Mouse (Mus musculus) forelimb bud, embryonic 11.5 days (tissue): Measurements from ENCODE around the gene Slc6a8.

Experiments used
- DNase-seq: peaks from one replicate; pipeline ENCODE4 v3.0.0-alpha.2; 2012; ENCODE audit warnings: low read depth, low spot score

The Slc6a8 gene

DNA sequence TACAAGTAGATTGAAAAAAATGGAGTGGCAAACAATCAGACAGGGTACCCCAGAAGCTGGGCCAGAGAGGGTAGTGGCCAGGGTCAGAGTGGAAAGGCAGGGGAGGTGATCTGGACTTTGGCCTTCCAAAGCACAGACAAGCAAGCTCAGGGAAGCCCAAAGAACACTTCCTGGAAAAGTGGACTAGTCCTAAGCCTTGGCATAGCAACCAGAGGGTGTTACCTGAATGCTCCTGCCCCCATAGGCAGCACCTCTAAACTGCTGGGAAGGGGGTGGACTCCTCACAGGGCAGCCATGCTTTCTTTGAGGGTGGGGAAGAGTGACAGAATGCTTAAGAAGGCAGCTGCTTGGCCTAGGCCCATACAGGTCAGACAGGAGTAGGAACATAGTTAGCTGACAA is 12.0 kb downstream of the Slc6a8 start:
- no peak for DNase-seq

DNA sequence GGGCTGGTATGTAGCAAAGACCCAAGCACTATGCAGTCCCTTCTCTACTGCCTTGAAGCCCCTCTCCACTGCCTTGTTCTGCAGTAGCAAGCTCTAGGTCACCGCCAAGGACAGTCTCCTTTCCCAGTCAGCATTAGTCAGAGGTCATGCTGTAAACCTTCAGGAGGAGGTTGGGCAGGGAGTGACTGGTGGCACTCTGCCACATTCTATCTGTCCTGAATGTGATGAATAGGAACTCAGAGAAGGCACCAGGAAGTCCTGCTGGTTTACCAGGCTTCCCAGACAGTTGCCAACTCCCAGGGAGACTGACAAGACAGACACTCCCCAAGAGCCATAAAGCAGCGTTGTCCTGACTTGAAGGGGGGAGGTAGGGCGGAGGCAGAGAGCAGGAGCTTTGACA is 12.7 kb downstream of the Slc6a8 start:
- no peak for DNase-seq

GRCm38 (mm10) chrX:73690917-73691629 is 18.1 kb downstream of the Slc6a8 start:
- no peak for DNase-seq

DNA sequence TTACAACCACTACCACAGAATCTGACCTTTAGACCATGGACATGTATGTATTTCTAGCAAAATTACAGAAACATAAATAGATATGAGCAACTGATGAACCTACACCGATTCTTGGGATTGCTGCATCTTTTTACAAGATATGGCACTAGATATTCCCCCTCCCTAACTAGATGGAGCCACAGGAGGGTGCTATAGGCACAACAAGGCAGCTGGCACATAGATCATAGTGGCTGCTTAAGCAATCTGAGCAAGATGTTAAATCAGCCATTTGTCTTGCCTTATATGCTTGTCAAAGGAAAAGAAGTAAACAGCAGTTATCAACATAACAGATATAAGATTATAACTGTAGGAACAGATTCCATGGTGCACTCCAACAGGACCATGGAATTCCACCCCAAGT is 27.5 kb downstream of the Slc6a8 start:
- no peak for DNase-seq

GRCm38 (mm10) chrX:73715476-73716108 is 42.6 kb downstream of the Slc6a8 start:
- DNase-seq = peak; percentile 3

DNA sequence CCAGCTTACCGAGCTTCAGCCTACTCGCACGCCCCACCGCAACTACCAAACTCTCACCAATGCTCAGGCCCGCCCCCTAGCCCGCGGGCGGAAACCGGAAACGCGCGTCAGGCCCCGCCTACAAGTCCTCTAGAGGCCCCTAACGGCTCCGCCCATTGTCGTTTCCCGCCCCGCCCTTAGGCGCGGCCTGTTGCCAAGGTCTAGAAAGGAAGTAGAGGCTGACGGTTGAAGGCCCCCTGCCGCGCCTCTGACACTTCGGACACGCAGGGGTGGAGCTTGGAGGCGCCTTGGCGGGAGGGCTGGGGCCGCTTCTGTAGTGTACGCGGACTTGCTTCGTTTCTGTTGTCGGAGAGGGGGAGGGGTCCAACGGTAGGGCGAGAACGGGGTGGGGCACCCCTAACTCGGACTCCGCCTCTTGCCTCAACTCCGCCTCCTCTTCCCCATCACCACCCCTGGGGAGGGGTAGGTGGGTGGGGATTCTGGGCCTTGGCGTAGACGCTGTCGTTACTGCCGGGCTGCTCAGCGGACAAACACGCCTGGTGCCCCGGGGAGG is 43.2 kb downstream of the Slc6a8 start, which contains the start of the genes Bcap31 and Abcd1:
Gene Bcap31, minus strand, starts transcription at position 67 of the 553 bp plus-strand sequence.
Gene Abcd1, plus strand, starts transcription at position 489 of the 553 bp plus-strand sequence.
- DNase-seq = peak; percentile 92

DNA sequence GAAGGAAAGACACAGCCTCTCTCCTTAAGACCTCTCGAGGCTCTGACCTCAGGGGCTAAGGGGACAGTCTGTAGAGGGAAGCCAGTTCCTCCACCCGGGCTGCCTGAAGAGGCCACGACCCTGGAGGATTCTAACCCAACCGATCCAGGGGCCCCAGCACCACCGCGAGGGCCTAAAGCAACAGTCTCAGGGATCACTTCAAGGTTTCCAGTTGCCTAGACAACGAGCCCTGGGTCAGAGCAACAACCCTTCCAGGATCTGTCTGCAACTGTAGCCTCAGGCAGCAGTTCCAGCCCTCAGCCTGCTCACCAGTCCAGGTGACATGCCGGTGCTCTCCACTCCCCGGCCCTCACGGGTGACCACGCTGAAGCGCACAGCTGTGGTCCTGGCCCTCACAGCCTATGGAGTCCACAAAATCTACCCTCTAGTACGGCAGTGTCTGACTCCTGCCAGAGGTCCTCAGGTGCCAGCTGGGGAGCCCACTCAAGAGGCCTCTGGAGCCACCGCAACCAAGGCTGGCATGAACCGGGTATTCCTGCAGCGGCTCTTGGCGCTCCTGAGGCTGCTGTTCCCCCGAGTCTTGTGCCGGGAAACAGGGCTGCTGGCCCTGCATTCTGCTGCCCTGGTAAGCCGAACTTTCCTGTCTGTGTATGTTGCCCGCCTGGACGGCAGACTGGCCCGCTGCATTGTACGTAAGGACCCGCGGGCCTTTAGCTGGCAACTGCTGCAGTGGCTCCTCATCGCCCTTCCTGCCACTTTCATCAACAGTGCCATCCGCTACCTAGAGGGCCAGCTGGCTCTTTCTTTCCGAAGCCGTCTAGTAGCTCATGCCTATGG is 44.0 kb downstream of the Slc6a8 start:
- DNase-seq = peak; percentile 40

DNA sequence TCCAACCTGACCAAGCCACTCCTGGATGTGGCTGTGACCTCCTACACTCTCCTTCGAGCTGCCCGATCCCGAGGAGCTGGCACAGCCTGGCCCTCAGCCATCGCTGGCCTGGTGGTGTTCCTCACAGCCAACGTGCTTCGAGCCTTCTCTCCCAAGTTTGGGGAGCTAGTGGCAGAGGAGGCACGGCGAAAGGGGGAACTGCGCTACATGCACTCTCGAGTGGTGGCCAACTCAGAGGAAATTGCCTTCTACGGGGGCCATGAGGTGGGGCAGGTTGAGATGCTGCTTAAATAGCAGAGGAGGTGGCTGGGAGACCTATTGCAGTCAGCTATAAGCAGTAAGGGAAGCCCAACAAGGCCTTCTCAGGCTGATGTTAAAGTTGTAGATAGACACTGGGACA is 44.7 kb downstream of the Slc6a8 start:
- DNase-seq = no peak

- no peak for DNase-seq
Measured at GRCm38 (mm10) chrX:73718271-73718670, 45.3 kb downstream of the Slc6a8 start.

- peak; percentile 2 for DNase-seq
Measured at GRCm38 (mm10) chrX:73718686-73719362, 45.9 kb downstream of the Slc6a8 start.

DNA sequence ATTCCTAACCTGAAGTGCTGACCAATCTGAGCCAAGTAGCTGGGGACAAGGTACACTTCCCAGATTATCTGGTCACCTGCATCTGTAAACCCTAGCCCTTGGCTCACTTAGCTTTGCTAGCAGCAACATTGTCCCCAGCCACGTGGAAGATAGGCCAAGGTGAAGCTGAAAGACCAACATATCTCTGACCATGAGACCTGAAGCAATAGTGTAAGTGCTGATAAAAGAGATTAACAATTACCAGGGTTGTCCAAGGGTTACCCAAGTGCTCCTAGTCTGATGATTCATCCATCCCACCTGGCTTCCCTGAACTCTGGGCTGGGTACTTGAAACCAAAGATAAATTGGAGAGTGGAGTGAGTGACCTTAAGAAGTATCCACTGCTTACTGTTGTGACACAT is 58.0 kb downstream of the Slc6a8 start:
- DNase-seq = no peak
